Mouse (Mus musculus) lung, postnatal 0 days (tissue): ENCODE measurements around the gene Tspan9.

Experiments
- CTCF ChIP-seq: IDR thresholded peaks from 2 replicates; pipeline ENCODE4 v1.5.1; 2016; ENCODE audit warnings: antibody characterized with exemption, mild to moderate bottlenecking
- EP300 ChIP-seq: IDR thresholded peaks from 2 replicates; pipeline ENCODE4 v1.6.1; 2016; ENCODE audit warnings: antibody characterized with exemption, mild to moderate bottlenecking, control low read depth

DNA sequence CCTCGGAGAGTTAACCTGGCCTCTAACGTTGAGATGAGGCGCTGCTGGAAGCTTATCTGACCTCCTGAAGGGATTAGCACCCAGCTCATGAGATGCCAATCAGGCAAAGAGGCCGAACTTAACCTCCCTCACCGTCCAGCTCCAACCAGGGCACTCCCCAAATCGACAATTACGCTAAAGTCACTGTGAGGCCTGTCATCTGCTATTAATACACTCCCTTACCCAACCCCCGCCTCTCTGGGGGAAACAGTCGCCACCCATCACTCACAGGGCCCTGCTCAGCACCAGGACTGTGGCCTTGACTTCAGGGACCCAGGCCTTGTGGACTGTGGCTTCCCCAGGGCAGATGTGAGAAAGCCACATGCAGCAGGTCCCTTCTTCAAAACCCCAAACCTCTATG lies 157.0 kb downstream of the Tspan9 start:
- TF ChIP-seq EP300 (no peak), CTCF (no peak)
